Mouse (Mus musculus): Measurements from ENCODE around the gene Ccdc36.

Gene Ccdc36

DNA sequence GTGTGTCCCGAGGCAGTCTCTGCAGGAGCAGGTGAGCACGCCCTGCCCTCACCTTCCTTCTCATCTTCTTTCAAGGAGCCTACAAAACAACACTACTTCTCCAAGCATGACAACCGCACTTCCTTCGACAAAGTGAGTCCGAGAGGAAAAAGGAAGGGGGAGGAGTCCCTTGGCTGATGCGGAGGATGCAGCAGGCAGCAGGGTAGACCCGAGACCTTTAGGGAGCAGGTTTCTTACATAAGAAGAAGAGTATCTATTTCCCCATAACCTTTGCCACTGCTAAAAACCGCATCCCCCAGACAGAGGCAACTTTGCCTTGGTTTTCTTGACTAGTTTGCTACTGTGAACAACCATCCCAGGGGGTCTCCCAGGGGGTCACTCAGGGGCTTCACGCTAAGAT lies 16.8 kb upstream of the Ccdc36 start:
- in situ Hi-C loops (cut with MboI, MseI), result no loop called here

DNA sequence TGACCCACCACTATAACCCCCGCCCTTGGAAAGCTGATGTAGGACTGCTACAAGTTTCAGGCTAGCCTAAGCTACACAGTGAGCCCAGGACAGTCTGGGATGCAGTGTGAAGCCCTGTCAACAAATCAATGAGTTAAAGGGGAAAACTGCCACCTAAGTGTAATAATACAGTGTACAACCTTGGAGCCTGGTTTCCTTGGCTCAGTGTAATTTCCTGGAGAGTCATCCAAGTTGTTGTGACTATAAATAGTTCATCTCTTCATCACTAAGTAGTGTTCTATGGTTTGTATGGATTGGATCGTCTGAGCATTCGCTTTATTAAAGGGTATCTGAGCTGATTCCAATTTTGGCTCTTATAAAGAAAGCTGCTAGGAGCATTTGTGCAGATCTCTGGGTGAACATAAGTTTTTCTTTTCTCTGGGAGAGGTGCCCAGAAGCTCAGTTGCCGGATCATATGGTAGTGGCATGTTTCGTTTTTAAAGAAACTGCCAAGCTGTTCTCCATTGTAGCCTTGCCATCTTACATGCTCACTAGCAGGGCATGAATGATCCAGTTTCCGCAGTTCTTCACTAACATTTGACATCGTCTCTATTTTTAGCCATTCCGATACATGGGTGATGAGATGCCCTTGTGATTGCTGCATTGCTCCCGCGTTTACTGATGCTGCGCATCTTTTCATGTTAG lies 13.1 kb upstream of the Ccdc36 start:
- in situ Hi-C loops (cut with MboI, MseI), result no loop called here

GRCm38 (mm10) chr9:108440485-108440884 lies 12.2 kb upstream of the Ccdc36 start:
- in situ Hi-C loops (cut with MboI, MseI), result no loop called here

GRCm38 (mm10) chr9:108439176-108439575 lies 10.9 kb upstream of the Ccdc36 start:
- in situ Hi-C loops (cut with MboI, MseI), result no loop called here

DNA sequence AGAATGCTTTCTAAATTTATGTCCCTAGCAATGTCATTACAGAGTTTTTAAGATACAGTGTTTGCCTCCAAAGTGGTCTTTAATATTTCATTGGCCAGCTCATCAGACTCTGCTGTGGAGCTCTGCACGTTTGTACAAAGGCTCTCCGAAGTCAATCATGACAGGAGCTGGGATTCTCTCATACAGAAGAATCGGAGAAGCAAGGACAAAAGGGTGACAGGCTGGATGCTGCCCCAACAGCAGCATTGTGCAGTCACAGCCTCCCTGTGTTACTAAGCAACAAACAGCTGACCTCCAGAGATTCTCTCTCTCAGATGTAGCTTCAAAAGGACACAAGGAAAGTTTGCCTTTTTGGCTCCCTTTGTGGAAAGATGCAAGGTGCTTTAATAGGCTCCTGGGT lies 7.9 kb upstream of the Ccdc36 start, which contains the start of gene BC048562:
BC048562 (plus strand) TSS at position 301 of the 400 bp plus-strand sequence.
- in situ Hi-C loops (cut with MboI, MseI), result no loop called here

- in situ Hi-C loops (cut with MboI, MseI), result no loop called here
These were observed 3.3 kb upstream of the Ccdc36 start for GRCm38 (mm10) chr9:108431431-108432067.

DNA sequence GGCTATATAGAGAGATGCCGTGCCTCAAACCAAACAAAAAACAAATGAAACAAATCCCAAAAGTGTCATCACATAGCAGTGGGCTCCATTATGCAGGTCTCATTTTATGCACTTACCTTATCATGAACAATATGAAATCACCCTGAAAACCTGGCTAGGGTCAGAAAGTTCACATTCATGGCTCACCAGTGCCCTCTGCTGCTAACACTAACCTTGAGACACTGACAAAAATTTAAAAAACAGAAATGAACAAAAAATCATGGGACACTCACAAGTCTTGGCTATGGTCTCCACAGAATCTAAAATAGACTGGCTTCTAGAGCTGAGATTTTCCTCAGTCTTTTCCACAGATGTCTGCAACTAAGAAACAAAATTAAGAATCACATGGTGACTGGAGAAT lies 16.1 kb downstream of the Ccdc36 start:
- in situ Hi-C loops (cut with MboI, MseI), result no loop called here

- in situ Hi-C loops (cut with MboI, MseI), result no loop called here
These were observed 16.8 kb downstream of the Ccdc36 start for GRCm38 (mm10) chr9:108411381-108411942.

DNA sequence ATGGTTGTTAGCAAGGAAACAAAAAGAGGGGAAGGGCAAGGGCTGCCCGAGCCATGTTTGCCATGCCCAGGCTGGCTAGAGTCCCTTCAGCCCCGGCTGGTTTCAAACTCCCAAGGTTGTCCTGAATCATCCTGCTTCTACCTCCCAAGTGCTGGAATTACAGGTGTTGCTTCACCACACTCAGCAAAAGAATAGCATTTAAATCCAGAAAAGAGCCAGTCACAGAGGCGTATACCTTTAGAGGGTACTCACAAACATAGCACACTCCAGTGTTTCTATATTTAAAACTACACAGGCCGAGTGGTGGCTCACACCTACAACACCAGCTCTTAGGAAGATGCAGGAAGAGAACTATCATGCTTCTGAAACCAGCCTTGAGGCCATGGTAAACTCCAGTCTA lies 18.7 kb downstream of the Ccdc36 start:
- in situ Hi-C loops (cut with MboI, MseI), result no loop called here

DNA sequence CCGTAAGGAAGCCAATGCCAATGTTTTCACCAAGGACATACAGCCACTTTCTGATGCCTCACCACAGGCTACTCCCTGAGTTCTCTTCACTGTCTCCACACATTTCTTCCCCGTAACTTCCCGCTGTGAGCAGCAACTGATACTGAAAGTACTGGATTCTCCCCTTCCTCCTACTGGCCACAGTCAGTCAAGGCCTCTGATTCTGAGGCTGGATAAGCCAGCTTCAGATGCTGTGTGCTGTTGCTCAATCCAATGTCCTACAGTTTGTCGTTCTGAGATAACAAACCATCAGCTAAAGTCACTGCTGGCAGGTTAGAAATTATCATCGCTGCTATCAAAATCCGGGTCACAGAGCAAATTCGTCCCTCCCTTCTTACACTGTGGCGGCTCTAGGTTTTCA lies 23.8 kb downstream of the Ccdc36 start:
- in situ Hi-C loops (cut with MboI, MseI), result no loop called here

DNA sequence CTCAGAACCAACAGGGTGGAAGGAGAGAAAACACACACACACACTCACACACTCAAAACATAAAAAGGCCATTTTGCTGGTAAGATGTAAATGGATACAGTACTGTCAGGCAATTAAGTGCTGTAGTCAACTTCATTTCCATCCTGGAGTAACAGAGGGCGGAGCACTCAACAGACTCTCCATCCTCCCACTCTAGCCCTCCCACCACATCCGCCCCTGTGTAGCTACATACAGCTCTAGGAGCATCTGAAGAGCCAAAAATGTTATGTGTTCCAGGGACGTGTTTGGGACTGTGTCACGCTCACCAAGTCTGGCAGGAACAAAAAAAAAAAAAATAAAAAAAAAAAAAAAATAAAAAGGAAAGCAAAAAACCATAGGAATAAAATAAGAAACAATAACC lies 25.2 kb downstream of the Ccdc36 start:
- in situ Hi-C loops (cut with MboI, MseI), result no loop called here

DNA sequence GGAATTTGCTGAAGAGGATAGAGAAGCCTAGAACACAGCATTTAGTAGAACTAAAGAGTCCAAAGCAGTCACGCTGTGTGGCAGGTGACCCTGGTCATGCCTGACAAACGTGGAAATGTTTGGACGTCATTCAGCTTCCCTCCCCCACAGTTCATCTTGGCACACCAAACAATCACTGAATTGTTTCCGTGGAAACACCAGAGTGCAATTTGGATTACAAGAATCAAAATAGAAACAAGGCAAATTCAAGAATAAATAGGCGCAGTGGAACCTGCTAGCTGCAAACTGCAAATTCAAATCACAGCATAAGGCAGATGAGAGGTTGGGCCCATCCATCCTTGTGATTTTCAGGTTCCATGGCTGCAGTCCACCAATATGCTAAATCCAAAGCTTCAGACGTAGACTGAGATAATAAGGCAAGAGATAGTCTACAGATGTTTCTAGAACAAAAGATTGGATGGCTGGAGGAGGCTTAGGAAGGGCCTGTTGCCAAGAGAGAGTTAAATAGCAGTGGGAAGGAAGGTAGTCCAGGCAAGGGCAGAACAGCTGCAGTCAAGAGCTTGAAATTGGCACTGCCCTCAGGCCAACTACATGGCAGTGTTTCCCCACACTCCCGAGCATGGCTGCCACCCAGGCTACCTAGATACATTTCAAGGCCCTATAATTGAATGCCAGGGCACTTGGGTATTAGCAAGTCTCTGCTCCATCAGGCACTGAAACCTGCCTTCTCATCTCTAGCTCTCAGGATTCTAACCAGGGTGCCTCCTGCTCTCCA lies 26.9 kb downstream of the Ccdc36 start:
- in situ Hi-C loops (cut with MboI, MseI), result no loop called here

- in situ Hi-C loops (cut with MboI, MseI), result no loop called here
These were observed 30.0 kb downstream of the Ccdc36 start for GRCm38 (mm10) chr9:108398324-108398723.

GRCm38 (mm10) chr9:108395427-108395826 lies 32.9 kb downstream of the Ccdc36 start:
- in situ Hi-C loops (cut with MboI, MseI), result no loop called here

- in situ Hi-C loops (cut with MboI, MseI), result no loop called here
These were observed 34.1 kb downstream of the Ccdc36 start for GRCm38 (mm10) chr9:108394191-108394590.

DNA sequence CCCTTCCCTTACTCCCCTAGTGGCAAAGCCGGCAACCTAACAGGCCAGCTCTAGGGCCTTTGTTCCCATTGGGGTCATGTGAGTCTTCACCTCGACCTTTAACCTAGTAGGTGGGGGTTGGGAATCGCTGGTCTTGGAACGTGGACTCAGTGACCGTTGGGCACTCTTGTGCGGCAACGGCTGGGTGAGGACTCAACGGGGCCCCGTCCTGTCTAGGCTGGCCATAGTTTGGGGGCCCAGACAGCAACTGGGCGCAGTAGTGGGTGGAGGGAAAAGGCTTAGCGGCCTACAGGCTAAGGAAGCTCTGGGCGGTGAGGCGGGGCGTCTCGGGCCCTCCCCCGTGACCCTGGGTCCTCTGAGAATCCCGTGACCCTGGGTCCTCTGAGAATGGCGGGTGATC lies 35.6 kb downstream of the Ccdc36 start, which contains the start of gene 1700102P08Rik:
1700102P08Rik (plus strand) TSS at position 130 of the 400 bp plus-strand sequence.
- in situ Hi-C loops (cut with MboI, MseI), result no loop called here

- in situ Hi-C loops (cut with MboI, MseI), result no loop called here
These were observed 39.1 kb downstream of the Ccdc36 start for GRCm38 (mm10) chr9:108389220-108389619.

DNA sequence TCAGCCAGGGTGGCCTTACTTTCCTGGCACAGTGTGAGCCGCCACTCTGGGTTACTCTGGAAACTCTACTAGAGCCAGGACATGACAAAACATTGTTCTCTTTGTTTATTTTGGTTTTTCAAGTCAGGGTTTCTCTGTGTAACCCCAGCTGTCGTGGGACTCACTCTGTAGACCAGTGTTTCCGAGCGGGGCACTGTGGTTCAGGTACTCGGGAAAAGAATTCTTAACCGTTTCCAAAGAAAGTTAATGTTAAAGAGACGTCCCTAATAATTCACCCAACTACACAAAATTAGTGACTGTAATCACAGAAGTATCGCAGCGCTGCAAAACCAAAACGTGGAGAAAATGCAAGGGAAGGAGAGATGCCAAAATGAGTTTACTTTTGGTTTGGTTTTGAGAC lies 39.7 kb downstream of the Ccdc36 start:
- in situ Hi-C loops (cut with MboI, MseI), result no loop called here

DNA sequence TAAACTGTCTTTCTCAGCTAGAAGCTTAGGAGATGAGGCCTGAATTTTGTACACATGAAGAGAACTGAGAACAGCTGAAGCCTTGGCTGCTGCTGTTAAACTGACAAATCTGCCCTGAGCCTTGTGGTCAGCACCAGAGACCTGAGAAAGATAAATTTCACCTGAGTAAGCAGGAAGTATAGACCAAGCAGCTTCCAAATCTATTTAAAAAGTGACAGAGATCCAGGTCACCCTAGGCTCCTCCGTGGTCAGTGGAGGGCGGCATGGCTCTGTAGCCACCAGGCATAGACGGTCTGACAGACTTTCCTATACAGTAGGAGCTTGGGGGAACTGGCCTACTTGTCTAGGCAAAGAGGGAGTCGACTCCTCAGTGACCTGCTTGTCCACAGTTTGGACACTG lies 41.5 kb downstream of the Ccdc36 start:
- in situ Hi-C loops (cut with MboI, MseI), result no loop called here

DNA sequence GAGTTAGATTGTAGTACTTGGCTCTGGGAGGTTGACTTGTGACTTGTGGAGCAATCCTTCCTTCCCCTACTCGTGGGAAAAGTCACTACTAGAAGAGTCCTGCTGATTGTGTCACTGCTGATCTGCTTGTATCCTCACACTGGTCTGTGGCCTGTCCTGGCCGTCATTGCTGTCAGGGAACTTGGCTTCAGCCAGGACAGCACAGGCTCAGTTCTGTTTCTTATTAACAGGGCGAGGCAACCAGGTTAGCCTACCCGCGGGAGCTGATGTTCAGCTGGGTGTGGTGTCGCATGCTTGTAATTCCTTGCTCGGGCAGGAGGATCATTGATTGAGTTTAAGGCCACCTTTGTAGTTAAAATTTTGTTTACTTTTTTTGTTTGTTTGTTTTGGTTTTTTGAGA lies 43.3 kb downstream of the Ccdc36 start:
- in situ Hi-C loops (cut with MboI, MseI), result no loop called here

GRCm38 (mm10) chr9:108381382-108381781 lies 46.9 kb downstream of the Ccdc36 start:
- in situ Hi-C loops (cut with MboI, MseI), result no loop called here

GRCm38 (mm10) chr9:108379294-108379693 lies 49.0 kb downstream of the Ccdc36 start:
- in situ Hi-C loops (cut with MboI, MseI), result no loop called here
